Mouse (Mus musculus) left cerebral cortex, postnatal 10 days (tissue): ENCODE results near the gene Igfbpl1. TPM values are rescaled to one million over a fixed set of nuclear protein-coding genes. Genes with fewer than 3 reads are reported as not detected.

ENCODE experiments used
- DNase-seq, 2 experiments: peaks; one replicate each; pipeline ENCODE4 v3.0.0; 2021 to 2022; ENCODE audit warnings: low spot score in 2 of 2, mixed read lengths in 1 of 2; ENCODE audit errors: extremely low spot score in 1 of 2
- intact Hi-C: fragments of 180-260 bp; cut with DNase I; formaldehyde crosslinking; loops from one replicate; pipeline ENCODE4 v1.15.1; 2025
- total RNA-seq, 2 experiments: library from RNA; stranded (reverse); gene quantifications; 2 replicates each; pipeline ENCODE4 v1.2.3; 2021

Gene Igfbpl1
- total RNA-seq, 2 experiments from 2014 or later: 2.6 to 2.9 TPM

DNA sequence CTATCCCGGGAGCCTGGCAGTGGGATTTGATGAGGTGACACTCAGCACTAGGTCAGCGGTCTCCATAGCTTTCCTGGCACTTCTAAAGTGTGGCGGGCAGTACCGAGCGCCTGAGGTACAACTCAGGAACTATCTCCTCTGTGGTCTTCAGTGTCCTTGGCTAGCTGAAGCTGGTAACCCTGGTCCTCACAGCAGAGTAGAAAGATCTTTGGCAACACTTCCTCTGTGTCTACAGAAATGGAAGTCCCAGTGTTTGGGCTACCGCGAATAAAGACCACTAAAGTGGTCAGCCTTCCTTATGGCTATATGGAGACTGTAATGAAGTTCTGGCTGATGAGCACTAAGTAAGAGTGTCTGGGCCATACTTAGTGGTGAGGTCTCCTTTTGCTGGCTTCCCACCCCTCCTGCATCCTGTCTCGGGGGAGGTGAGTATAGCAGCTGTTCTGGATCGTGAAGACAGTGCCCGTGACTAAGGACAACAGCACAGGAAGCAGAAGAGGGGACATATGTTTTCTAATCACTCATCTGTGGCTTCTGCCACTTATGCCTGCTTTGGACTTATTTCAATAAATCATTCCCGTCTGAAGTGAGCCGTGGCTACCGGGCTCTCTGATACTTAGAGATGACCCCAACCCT lies 38.2 kb downstream of the Igfbpl1 start:
- DNase-seq: no peak
- intact Hi-C loops: no loop called here

- no peak for DNase-seq
- intact Hi-C loops: no loop called here
These were observed 40.0 kb downstream of the Igfbpl1 start for GRCm38 (mm10) chr4:45786674-45787073.

GRCm38 (mm10) chr4:45785959-45786358 lies 40.8 kb downstream of the Igfbpl1 start:
- no peak for DNase-seq
- intact Hi-C loops: no loop called here

GRCm38 (mm10) chr4:45783671-45784070 lies 43.1 kb downstream of the Igfbpl1 start:
- intact Hi-C loops: no loop called here
- DNase-seq: no peak

DNA sequence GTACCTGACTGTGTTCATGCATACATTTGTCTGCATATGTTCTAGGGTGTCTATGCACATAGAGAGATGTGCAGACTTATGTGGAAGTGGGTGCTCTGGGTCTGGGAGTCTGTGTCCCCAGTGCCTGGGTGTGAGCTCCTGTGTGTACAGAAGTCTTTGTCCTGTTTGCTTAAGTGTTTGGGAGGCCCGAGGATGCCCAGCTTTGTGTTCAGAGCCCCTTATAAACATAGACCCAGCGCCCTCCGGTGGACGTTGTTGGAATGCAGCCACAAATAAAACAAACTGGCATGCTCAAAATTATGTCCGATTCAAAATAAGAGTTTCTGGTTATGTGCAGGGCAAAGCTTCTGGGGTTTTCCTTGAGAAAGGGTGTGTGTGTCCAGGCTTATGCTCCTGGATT lies 55.1 kb downstream of the Igfbpl1 start:
- intact Hi-C loops: loop anchor here (5.0 kb wide), 2 partner anchors 86 to 349 kb away; no protein-coding TSS in a partner anchor
- DNase-seq: peak in 1 of 2 experiments; percentile 53

DNA sequence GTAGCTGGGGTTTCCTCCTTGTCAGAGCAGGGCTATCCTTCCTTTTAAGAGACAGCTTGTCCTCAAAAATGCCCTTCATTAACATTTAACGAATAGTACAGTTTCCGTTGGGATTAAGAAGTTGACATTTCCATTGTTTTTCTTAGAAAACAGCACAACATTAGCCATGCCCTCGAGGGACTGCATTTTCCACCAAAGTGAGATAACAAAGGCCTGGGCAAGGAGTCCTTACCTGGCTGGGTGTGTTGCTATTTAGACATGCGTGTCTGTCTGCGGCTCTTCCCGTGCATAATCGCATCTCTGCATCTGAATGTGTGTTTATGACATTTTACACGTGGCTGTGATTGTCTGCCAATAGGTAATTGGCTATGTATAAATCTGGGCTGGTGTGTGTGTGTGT lies 55.5 kb downstream of the Igfbpl1 start:
- intact Hi-C loops: loop anchor here (5.0 kb wide), 2 partner anchors 86 to 349 kb away; no protein-coding TSS in a partner anchor
- no peak for DNase-seq

DNA sequence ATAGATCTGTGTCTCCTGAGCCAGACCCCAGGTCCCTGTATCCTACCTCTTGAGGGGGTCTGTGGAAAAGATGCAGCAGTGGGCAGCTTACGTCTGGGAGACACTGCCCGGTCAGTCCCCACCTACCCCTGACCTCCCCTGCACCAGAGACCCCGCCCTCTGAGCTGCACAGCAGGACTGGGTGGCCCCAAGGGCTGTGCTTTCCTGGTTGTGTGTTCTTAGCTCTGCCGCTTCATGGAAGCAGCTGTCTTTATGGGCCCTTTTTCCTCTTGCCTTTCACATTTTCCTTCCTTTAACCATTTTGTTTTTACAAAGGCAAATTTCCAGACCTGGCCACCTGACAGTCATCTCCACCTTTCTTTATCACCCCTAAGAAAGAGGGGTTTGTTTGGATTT lies 56.1 kb downstream of the Igfbpl1 start:
- DNase-seq: no peak
- intact Hi-C loops: loop anchor here (5.0 kb wide), 2 partner anchors 87 to 348 kb away; no protein-coding TSS in a partner anchor

DNA sequence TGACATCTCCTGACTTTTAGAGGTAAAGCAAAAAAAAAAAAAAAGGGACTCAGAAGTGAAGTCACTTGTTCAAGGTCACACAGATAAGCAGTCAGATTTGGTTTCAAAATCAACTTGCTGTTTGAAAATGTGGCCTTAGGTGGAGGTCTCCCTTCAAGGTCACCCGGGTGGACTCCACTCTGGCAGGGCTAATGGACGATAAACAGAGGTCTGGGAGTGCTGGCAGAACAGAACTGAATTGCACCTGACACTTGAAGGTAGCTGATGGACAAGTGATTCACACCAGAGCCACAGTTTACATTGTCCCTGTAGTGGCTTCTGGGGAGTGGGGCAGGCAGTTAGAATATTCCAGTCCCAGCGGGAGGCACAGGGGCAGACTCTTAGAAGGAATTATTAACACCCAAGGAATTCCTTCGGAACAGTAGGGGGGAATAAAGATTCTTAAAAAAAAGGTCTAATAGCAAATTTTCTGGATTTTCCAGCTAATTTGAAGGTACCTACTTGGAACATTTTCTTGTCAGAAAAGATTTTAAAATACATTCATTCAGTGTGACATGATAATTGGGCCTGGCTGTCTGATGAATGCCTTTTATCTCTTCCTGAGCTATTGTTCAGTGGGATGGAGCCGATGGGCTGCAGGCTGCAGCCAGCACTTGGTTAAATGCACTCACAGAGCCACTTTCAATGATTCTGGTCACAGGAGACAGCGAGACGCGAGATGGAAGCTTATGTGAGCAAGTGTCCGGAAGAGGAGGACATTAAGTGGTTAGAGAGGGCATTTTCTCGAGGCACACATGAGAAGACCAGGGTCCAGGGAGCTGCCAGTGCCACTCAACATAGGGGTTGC lies 56.7 kb downstream of the Igfbpl1 start:
- intact Hi-C loops: loop anchor here (5.0 kb wide), 3 partner anchors 87 to 348 kb away; no protein-coding TSS in a partner anchor
- DNase-seq: no peak

- intact Hi-C loops: loop anchor here (5.0 kb wide), 1 partner anchor 232 kb away; no protein-coding TSS in a partner anchor
- DNase-seq: no peak
These were observed 57.6 kb downstream of the Igfbpl1 start for GRCm38 (mm10) chr4:45769141-45769540.

DNA sequence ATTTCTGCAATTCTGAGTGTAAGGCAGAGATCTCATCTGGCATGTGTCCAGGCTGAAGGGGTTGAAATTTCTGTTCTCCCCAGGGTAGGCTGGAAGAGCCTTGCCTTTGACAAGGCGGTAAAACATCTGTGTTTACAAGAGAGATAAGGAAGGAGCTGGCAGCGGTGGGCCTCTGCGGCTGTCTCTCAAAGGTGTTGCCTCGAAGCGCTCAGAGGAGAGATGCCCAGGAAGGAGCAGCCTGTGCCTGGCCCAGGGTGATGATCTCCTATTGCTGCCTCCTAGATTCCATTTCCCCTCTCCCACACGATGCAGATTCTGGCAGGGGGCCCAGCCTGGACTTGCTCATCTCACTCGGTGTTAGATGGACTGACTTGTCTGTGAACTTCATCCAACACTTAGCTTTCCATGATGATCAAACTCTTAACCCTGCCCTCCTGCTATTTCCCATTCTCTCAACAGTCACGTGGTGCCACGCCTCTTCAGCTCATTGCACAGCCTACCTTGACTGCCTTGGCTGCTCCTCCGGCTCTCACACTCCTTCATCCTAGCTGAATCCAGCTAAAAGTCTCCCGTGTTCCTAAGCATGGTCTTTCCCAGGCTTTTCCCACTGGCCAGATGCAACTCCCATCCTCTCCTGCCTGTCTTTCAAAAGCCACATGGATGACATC lies 58.7 kb downstream of the Igfbpl1 start:
- DNase-seq: peak in 1 of 2 experiments; percentile 54
- intact Hi-C loops: loop anchor here (5.0 kb wide), 1 partner anchor 231 kb away; no protein-coding TSS in a partner anchor

GRCm38 (mm10) chr4:45766774-45767173 lies 59.9 kb downstream of the Igfbpl1 start:
- no peak for DNase-seq
- intact Hi-C loops: loop anchor here (5.0 kb wide), 1 partner anchor 229 kb away; no protein-coding TSS in a partner anchor

GRCm38 (mm10) chr4:45765565-45766201 lies 61.0 kb downstream of the Igfbpl1 start:
- intact Hi-C loops: loop anchor here (5.0 kb wide), 1 partner anchor 228 kb away; no protein-coding TSS in a partner anchor
- no peak for DNase-seq

GRCm38 (mm10) chr4:45765121-45765564 lies 61.6 kb downstream of the Igfbpl1 start:
- no peak for DNase-seq
- intact Hi-C loops: loop anchor here (5.0 kb wide), 1 partner anchor 228 kb away; no protein-coding TSS in a partner anchor

DNA sequence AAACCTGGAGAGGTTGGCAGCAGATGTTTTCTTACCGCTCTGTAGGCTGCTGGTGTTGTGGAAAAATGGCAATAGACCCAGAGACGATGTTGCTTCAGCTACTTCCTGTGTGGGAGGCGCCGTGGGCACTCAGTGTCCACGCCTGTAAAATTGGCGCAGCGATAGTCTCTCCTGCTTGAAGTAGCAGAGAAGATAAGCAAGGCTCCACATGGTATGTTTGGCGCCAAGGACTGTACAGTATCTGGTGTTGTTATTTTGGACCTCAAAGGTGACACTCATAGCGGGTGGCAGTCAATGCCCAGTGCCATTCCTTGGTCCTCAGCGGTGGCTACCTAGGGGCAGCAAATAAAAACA lies 62.6 kb downstream of the Igfbpl1 start:
- DNase-seq: no peak
- intact Hi-C loops: no loop called here

- no peak for DNase-seq
- intact Hi-C loops: no loop called here
These were observed 63.2 kb downstream of the Igfbpl1 start for GRCm38 (mm10) chr4:45763288-45764140.

- no peak for DNase-seq
- intact Hi-C loops: no loop called here
These were observed 64.1 kb downstream of the Igfbpl1 start for GRCm38 (mm10) chr4:45762600-45762999.
